Mouse (Mus musculus) cerebellum, postnatal 4 days (tissue): ENCODE data around the gene Iqsec1.

Experiments
- DNase-seq, 2 experiments: peaks; one replicate each; pipeline ENCODE4 v3.0.0; 2022; ENCODE audit warnings: low spot score in 2 of 2, mixed read lengths in 1 of 2

Iqsec1 gene

GRCm38 (mm10) chr6:90727826-90728225 is 260.7 kb downstream of the Iqsec1 start:
- no peak for DNase-seq

DNA sequence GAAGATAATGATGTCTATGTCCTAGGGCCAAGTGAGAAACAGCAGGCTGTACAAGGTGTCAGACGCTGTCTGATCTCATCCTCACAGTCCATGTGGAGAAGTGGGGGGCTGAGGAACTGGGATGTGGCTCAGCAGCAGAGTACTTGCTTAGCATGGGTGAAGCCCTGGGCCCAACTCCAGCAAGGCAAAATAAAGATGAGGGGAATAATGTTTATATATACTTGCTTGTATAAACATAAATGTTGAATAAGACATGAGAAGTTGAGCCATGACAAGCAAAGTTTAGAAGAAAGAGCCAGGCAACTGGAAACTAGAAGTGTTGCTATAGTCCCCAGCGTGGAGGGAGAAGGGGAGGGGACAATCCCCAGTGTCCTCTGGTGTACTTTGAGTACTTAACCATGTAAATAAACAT is 261.8 kb downstream of the Iqsec1 start:
- no peak for DNase-seq

DNA sequence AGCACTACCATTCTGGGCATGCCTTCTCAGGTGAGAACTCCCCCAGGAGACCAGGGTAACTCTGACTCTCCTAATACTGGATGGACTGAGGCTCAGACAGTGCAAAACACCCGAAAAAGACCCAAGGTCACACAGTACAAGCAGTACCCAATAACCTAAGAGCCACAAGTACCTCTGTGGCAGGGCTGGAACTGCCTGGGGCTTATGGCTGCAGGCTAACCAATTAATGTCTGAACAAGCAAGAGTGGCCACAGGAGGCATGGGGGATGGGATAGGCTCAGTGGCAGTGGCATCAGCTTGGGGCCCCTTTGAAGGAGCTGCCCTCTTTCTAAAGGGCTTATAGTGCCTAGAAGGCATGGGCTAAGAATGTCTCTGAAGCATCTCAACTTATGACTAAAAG is 263.0 kb downstream of the Iqsec1 start:
- no peak for DNase-seq

GRCm38 (mm10) chr6:90722993-90723392 is 265.5 kb downstream of the Iqsec1 start:
- no peak for DNase-seq

DNA sequence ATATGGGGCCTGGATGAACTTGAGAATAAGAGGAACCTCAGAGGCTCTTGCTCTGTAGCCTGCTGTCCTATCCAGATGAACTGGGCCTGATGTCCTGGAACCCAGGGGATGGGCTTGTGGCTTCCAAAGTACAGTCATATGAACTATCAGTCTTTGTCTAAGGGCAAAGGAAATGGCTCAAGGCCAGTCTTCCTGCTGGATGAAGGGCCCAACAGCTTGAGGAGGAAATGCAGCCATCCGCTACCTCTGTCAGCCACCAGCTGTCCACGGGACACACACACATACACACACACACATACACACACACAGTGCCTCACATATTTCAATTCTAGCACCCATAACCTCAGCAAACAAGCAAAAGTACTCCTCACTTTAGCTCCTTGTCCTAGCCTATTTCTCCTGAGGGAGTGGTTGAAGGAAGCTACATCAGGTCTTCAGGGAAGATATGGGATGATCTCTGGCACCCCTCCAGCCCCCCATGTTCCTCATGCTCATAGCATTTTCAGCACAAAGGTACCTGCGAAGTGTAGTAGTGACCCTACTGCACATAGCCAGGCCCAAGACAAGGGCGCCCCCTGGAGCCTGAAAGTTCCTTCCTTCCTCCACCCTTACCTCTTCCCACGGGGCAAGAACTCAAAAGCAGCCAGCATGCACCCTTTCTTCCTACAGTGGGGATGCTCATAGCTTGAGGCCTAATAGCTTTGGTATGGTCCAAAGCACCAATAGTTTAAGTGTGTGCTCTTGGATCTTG is 267.3 kb downstream of the Iqsec1 start:
- DNase-seq, result peak in 1 of 2 experiments; percentile 51

DNA sequence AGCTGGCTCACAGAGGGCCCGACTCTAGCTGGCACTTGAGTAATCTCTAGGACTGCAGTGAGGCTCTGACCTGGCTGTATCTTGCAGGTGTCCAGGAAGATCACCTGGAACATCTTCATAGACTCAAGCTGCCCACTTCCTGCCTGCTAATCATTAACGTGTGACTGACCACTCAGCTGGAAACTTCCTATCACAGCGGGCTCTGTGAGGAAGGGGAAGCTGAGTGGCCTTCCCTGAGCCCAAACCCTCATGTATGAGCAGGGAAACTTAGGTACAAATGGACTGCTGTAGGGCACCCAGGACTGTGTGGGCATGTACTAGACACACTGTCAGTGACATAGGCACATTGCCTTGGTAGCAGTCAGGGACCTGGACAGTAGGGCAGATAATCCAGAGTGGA is 268.3 kb downstream of the Iqsec1 start:
- no peak for DNase-seq

GRCm38 (mm10) chr6:90719402-90719801 is 269.1 kb downstream of the Iqsec1 start:
- DNase-seq, result no peak

DNA sequence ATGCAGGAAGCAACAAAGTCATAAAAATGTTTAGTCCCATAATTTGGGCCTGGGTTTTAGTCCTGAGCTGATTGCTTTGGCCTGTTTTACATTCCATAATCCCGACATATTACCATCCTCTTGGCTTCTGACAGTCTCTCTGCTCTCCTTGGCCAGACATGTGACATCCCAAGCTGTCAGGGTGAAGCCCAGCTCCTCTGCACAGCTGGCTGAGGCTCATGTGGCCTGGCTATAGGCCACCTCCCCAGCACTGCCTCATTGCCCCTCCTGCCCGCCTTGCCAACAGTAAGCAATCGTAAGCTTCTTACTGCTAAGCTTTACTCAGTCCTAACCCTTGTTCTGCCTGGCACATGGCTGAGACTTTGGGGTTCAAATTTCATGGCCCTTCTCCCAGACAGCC is 270.0 kb downstream of the Iqsec1 start:
- DNase-seq, result peak in 1 of 2 experiments; percentile 48

DNA sequence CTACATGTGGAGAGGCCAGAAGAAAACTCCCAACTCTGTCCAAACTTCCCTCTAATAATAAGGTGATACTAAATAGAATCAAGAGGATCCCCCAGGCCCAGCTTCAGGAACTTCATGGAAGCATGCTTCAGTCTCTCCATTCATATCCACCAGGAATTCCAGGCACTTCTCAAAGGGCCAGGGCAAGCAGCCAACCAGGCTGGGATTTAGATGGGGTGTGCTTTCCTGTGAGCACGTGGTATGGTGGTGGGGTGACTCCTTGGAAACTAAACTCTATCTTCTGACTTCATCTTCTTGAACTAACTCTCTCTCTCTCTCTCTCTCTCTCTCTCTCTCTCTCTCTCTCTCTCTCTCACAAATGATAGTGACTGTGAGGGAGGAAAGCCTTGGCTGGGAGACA is 270.8 kb downstream of the Iqsec1 start:
- DNase-seq, result no peak

DNA sequence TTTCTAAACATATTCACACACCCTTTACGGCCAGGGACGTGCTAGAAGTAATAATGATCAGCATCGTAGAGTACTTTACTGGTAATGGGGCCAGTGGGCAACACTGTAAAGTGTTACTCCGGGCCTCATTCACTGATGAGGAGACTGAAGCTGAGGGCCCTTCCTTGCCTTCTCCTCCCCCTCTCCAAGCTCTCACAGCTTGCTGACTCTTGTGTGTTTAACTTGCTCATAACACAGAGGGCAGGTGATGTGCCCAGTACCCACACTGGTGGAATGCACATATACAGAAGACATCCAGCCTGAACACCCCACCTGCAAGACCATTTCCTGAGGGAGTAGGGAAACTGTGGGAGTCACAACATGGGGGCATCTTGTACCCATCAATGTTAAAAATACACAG is 271.6 kb downstream of the Iqsec1 start:
- DNase-seq, result no peak

DNA sequence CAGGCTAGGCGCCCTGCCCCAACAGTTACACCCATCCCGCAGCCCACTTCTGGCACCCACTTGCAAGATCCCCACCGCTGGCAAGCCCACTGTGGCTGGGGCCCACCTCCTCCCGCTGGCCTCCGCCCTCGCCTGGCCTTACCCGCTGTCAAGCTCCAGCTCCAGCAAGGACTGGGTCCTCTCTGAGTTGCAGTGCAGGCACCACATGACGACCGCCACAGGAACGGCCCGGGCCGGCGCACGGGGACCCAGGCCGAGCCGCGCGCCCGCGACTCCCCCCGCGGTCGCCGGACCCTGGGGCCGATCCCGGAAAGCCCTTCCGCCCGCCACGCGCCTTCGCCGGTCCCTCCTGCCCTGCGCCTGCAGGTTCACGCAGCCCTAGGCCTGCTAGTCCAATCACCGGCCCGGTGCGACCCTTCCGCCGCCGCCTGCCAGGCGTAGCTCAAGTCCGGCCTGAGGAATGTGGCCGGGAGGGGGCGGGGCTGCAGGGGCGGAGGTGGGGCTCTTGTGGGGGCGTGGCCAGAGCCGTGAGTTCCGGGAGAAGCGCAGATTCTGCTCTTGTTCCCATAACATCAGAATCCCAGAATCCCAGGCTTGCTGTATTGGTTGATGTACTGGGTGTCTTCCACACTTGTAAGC is 272.3 kb downstream of the Iqsec1 start:
- peak; percentile 50 to 67 for DNase-seq

DNA sequence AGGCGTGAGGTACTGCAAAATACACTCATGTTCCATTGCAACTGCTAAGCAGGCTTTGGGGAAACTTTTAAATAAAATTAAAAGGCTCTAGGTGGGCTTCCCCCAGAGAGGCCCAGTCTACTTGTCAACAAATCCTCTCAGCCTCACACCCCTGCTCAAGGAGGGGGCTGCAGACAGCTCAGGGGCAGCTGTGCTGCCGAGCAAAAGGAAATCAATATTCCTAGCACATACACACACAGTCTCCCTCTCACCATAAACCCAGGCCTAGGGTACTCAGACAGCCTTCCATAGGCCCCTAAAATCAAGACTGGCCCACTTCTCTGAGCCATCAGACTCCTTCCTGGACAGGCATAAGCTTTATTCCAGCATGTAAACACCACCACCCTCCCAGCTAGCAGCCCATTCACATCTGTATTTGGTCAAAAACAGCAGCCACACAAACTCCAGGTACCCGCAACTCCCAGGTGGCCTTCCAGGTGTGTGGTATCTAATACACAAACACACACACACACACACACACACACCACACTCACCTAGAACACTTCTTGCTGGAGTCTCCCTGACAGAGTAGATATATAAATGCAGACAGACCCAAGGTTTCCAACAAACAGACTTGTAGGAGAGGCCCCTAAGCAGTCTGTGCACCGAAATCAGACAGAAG is 273.1 kb downstream of the Iqsec1 start:
- no peak for DNase-seq

- no peak for DNase-seq
These were observed 274.8 kb downstream of the Iqsec1 start for GRCm38 (mm10) chr6:90713650-90714049.

DNA sequence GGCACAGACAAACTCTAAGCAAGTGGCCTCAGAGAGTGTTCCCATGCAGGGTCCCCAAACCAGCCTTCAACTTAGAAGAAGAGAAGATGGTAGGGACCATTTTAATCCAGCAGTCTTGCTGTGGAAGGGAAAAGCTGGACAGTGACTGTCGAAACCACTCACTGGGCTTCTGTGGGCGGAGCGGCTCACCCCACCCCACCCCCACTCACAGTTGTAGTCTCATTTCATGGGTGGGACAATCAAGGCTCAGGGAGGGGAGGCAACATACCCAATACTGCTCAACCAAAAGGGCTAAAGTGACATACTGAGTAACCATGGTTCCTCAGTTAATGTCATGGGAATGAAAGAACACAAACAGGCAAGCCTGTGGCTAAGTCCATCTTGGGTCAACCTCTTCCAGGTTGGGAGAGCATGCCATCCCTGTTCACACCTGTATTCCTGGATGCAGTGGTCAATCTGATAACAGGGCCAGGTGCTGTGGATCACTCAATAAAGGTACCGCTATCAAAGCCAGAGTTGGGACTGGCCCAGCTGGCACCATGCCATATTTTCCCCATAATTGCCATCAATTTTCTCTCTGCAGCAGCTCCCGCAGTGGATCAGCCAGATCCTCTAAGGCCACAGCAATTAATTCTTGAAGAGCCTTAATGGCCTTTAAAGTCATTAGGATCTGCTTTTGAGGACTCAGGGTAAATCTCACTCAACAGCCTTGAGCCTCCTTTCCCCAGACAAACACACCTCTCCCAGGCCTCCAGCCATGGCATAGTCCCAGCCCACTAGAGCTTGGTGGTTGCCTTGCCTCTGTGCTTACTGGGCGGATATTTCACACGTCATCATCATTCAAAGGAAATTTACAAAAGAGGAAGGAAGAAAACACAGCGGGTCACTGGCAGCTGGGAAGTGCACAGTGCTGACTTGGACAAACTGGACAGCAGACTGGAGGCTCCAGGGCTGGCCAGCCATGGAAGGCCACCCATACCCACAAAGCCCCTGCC is 275.7 kb downstream of the Iqsec1 start:
- peak in 1 of 2 experiments; percentile 51 for DNase-seq

GRCm38 (mm10) chr6:90712063-90712462 is 276.4 kb downstream of the Iqsec1 start:
- DNase-seq, result no peak

GRCm38 (mm10) chr6:90711476-90712035 is 276.9 kb downstream of the Iqsec1 start:
- peak in 1 of 2 experiments; percentile 62 for DNase-seq

DNA sequence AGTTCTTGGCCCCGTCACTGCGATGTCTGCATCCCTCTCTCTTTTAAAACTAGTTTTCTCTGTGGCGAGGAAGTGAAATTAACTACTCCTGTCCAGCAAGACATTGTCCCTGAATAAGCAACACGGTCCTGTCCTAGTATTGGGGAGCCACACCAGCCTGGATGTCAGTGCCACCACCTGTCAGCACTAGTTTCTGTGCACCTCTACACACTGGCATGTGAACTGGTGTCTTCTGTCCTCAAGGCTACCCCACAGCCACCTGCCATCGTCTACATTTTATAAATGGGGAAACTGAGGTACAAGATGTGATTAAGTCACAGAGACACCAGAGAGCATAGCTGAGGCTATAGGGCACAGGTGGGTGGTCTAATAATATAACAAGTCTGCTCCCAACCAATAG is 277.7 kb downstream of the Iqsec1 start:
- no peak for DNase-seq

GRCm38 (mm10) chr6:90709929-90710777 is 278.3 kb downstream of the Iqsec1 start:
- no peak for DNase-seq

DNA sequence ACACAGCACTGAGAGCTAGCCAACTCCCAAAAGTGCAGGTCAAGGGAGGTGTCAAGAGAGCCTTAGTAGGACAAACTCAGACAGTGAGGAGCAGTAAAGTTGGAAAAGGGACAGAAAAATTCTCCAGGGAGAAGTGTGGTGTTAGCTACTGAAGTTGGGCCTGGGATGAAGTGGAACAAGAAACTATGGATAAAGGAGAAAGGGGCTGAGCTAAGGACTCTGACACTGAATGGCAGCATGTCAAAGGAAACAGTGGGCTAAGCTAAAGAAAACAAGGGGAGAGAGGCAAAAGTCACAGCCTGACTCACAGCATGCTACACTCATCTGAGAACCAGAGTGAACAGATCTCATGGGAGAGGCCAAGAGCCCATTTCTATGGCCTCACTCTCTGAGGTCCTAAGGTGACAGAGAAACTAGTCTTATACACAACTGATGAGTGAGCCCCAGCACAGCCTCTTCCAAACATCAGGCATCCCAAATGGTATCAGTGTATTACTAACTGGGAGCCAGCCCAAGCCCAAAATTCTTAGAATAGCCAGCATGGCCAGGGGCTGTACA is 280.3 kb downstream of the Iqsec1 start:
- DNase-seq, result no peak

DNA sequence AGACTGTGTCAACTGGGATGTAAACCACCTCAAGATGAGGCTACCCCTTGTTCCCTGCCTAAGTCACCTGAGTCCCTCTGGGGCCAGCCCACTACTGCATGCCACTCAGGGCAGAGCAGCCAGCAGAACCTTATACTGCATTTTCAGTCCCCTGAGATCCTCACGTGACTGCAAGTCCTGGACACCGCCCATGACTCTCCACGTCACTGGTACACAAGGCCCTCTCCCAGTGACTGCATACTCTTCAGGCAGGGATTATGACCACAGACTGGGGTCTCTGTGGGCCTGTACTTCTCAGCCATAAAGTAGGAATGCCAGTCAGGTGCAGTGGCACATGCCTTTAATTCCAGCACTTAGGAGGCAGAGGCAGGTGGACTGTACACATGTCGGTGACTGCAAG is 281.3 kb downstream of the Iqsec1 start:
- no peak for DNase-seq
